Mouse (Mus musculus): ENCODE data around the gene Atp10b.

Atp10b gene

DNA sequence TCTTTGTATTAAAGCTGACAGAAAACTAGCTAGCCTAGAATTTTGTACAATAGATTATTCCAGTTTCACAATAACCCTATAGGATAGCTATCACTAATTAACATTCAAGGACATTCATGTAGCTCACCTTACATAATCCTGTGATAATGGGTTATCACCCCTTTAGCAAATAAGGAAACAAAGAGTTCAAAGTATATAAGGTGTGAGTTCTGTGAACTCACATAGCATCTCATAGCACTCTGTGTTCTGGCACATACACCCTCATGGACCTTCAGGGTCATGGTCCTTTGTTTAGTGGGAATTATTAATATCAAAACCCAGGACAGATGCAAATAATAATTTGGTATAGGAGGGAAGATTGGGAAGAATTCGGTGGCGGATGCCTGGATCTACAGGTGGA, 50.4 kb downstream of the Atp10b start:
- no peak for DNase-seq

DNA sequence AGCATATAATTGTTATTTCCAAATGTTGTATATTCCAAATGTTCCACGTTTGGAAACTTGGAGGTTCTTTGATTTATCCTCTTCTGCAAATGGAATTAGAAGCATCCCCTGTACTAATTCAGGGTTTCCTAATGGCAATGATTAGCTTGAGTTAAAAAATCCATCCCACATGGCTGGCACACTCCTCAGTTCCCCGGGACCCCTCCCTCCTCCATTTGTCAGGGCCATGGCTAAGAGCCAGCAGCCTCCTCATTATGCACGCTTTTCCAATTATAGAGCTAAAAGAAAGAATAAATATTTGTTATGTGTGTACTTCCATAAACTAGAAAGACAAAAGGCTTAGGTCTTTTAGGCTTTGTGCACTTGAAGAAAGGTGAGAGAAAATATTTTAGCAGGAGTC, 53.9 kb downstream of the Atp10b start:
- no peak for DNase-seq

DNA sequence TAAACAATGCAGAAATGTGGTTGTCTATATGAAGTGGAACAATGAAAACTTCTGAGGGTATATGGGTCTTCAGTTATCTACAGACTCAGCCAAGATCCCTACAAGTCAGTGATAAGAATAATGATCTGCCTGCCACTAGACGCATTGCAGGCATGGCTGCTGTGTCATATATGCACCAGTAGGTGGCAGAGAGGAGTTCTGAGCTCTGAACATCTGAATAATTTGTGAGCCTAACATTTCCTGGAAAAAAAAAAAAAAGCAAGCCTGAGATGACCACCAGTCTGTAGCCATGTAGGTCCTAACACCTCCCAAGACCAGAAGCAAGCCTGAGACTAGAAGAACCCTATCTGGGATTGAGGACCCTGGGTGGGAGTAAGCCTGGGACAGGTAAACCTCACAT, 63.5 kb downstream of the Atp10b start:
- DNase-seq: no peak

DNA sequence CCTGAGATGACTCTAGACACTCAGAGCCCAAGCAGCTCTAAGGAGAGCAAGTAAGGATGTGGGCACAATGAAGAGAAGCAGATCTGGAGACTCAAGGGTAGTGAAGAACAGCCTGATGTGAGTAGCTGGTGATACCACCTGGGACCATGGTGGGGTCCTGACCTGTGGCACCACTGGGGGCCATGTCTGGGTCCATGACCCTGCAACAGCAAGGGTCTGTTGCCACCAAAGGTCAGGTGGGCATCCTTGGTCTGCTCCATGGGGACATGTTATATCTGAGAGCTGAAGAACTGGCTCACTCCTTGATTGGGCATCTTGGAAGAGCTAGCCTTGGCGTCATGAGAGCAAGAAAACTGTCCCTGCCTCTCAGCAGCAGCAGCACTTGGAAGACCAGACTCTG, 64.1 kb downstream of the Atp10b start:
- no peak for DNase-seq

DNA sequence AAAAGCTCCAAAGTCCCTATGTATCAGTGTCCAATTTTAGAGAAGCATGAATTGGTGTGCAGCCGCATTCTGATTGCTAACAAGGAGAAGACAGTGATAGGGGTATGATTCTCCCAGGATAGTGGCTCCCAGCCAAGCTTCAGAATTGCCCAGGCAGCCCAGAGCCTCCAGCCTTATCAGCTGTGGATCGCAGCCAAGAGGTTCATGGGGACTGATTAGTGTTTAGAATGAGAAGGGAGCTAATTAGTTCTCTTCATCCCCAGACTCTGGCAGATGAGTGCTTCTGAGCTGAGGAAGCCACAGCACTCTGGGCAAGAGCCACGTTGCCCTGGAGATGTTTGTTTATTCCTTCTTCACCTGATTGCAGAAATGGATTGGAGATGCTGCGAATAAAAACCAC, 67.3 kb downstream of the Atp10b start:
- no peak for DNase-seq

DNA sequence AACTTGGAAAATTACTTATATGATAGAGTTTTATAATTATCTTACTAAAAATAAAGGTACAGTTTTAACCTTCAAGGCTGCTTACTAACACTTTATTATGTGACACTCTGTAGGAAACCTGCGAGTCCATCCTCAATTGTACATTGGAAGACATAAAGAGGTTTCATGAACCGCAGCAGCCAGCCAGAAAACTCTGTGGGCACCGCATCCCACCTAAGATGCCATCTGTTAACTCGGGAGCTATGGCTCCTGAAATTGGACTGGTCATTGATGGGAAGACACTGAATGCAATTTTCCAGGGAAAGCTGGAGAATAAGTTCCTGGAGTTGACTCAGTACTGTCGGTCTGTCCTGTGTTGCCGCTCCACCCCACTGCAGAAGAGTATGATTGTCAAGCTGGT, 80.6 kb downstream of the Atp10b start:
- no peak for DNase-seq

DNA sequence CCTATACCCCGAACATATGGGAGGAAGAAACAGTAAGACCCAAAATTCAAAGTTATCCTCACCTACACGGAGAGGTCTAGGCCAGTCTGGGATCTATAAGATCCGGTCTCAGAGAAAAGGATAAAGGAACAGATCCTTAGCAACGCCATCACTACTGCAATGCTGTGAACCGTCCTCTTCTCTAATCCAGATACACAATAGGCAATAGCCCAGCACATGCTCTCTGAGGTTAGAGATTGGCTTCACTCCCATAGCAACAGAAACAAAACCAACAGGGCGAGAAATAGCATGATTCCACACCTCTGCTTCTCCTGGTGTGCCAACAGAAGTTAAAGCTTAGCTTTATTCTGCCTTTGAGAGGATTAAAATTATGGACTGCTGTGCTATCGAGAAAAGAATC, 82.4 kb downstream of the Atp10b start:
- no peak for DNase-seq

DNA sequence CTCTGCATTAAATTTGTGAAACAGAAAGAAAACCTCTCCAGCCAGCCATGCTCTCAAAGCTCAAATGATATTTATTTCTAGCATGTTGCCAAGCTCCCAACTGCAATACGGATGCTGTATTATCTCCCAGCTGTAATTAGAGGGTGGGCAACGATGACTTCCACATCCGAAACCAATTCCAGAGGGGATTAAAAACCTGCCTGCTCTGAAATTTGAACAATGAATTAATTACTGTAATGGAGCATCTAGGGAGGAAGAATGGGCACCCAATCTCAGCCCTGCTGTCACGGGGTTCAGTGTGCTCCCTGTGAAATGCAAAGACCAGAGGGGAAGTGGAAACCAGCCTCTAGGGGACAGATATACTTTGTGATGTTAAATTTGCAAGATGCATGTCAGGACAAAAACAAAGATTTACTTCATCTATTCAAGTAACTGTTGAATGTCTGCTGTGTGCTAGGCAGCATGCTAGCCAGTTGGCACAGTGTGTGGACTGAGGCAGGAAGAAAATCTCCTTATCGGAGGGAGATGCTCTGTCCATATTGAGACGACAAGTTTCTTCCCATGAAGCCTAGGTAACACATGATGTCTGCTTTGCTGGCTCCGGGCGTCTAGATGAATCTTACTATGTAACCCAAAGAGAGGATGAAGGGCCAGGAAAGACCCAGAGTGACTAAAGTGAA, 86.8 kb downstream of the Atp10b start:
- DNase-seq: no peak

DNA sequence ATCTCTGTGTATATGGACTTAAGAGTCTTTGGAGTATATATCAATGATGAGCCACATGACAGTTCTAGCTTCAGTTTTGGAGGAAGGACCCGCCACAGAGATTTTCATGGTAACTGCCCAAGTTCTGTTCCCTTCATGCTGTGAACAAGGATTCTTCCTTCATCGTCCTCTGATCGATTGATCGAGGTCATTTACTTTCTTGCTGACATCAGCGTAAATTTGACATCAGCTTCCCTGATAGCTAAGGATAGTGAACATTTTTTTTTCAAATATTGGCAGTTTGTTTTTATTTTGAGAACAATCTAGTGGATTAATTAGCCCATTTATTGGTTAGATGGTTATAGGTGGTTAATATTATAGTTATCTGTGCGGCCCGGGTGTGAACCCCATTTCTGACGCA, 90.1 kb downstream of the Atp10b start:
- no peak for DNase-seq

DNA sequence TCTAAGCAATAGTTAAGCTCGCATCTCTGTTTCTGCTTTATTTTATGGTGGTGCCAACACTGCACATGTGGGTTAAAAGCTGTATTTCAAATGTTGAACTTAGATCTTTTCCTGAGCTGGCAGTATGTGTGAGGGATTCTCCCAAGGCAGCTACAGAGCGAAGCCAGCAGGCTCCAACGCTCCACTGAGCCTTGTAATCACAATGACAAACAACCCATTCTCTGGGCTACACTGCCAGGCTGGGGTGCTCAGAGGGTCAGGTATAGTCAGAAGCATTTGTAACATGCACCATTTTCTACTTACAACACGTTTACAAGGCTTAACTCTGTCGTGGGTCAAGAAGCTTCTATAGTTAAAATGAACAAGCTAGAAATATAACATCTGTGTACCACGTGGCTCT, 103.4 kb downstream of the Atp10b start:
- DNase-seq: no peak

DNA sequence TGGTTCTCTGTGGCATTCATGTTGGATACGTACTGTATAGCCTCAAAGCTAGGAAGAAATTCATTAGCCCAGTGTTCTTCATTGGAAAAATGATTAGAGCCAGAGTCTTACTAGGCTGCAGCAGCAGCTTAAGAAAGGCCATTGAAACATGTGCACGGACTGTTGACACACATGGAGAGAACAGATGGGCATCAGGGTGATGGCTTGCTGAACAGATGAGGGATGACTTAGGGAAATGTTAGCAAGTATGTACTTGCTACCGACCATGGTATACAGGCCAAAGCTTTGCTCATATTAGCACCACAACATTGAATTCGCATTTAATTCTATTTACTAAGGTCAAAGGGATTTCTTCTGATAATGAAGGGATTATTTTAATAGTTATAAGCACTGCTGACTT, 105.6 kb downstream of the Atp10b start:
- DNase-seq: no peak

DNA sequence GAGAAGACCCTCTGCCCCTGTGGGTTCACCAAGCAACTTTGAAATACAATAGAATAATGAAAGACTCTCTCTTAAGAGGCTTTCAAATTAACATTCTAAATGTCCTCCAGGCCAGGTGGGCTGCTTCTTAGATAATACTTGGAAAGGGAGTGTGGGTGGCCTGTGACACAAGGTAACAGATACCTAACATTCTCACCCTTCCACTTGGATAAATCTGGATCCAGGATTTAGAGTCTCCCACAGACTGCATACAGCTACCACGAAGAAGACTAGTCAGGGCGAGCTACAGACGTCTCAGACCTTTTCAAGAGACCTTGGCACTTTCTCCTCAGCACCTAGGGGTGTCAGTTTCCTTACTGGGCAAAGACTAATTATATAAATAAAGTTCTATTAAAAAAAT, 107.6 kb downstream of the Atp10b start:
- DNase-seq: no peak

DNA sequence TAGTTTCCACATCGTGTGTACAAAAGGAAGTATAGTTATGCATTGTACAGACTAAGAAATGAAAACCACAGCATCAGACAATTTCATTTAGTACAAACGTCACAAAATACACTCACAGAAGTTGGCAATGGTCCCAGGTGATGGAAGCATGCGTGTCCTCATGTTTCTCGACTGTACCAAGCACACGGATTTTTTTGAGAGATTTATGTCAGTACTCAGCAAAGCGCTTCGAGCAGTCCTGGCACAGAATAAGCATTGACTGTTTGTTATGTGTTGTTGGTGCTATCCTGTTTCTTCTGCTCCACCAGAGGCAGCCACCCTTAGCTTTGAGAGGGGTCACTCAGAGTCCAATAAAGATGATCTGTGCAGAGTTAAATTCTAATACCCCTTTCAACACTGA, 108.1 kb downstream of the Atp10b start:
- no peak for DNase-seq

DNA sequence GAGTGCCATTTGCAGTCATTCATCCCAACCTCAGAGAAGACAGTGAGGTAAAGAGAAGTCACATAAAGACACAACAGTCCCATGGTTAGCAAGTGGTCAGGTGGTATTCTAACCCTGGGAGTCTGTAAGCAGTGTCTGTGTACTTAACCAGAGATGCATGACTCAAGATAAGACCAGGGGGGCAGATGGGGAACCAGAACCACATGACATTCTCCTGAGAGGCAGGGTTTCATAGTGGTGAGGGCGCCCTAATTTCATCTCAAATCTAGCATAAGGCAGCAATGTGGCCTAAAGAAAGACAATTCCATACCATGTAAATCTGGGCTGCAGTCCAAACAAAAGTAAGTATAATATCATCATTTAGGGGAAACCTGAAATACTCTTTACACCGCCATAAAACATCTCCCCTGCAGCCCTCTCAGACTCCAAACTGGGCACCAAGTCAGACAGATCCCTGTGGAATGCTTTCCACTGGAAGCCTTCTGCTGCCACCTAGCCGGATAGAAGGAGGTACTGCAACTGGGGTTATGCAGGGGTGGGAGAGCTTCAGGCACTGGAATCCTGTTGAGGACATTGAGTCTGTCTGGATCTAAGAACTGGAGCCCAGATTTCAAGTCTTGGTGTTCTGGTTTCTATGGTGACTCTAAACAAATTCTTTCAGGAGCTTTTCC, 114.0 kb downstream of the Atp10b start:
- DNase-seq: peak; percentile 24 to 48

DNA sequence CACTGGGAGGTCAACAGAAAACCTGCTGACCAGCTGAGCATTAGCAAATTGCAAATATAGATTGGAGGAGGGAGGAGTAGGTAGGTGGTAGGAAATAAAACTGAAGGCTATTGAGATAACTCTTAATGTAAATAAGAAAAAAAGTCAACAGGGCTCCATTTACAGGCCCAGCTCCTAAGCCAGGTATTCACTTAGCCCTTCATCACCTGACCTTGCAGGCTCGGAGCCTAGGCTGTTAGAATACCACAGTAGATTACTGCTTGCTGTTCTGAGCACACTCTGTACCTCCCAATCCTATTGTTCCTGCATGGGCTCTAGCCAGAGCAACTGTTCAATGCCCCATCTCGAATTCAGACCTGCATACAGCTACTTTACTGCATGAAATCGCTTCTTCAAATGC, 117.8 kb downstream of the Atp10b start:
- DNase-seq: no peak

DNA sequence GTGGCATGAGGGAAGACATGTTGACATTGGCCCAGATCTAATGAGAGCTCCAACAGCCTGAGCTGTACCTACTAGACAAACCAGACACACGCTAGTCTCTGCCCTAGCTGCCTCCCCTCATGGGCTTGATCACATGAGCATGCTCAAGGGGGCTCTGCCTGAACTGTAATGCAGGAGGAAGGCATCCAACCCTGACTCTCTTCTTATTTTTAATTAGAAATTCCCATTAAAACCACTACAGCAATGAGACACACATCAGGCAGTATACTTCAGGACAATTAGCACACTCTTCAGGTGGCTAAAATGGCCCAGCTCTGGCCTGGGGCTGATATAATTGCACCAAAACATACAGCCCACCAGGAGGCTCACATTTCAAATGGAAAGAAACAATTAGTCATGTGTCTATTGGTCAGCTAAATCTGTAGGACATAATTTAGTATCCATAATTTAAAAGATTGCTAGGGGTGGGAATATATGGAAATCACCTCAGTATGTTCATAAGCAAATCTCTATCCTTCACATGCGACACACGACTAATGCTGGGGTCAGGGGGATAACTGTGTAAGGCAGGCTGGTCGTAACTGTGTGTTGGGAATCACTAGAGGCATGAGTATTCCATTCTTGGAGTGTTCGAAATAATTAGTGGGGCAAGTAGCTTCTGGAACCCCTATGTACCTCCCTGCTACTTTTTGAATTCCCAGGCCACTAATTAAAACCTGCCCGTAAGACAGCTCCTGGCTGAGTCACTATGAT, 120.0 kb downstream of the Atp10b start:
- DNase-seq: no peak

DNA sequence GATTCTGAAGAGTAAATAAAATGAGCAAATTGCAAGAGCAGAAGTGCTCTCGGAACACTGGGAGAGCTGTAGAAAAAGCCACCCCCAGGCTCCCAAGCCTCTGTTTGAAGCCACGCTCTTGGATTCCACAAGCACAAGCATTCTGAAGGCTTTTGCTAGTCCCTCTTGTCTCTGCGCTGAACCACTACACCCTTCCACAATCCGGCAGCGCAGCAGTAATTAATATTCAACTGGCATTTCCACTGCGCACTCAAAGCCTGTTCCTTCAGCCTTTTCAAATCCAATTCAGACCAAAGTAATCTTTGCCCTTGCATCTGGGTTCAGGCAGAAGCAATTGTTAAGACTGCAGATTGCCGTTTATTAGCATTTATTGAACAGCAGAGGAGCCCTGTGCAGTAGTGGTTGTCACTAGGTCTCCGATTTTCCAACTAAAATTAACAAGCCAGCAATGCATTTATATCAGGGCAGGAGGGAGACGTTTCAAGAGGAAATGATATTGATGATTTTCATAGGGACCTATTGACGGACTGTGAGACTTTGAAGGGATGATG, 120.7 kb downstream of the Atp10b start:
- DNase-seq: no peak

DNA sequence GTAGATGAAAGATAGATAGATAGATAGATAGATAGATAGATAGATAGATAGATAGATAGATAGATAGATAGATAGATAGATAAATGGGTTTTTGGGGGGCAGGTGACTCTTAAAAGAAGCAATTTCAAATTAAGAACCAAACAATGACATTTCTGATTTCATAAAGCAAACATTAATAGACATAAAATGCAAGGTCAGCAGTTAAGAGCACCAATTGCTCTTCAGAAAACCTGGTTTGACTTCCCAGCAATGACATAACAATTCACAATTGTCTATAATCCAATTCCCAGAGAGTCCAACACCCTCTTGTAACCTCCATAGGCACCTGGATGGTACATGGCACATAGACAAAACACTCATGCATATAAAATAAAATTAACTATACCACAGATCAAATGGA, 124.2 kb downstream of the Atp10b start:
- DNase-seq: no peak

DNA sequence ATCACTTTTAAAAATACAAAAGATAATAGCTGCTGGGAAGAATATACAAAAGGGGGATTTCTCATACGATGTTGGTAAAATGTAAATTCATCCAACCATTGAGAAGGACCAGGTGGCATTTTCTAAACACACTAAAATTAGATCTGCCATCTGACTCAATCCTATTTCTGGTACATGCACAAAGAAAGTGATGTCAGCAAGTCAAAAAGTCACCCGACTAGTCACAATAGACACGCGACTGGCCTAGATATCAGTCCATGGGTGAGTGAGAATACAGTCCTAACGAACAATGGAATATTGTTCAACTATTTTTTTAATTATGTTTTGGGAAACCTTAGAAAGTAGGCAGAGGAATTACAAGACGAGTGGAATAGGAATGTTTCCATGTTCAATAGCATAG, 147.9 kb downstream of the Atp10b start:
- DNase-seq: no peak

DNA sequence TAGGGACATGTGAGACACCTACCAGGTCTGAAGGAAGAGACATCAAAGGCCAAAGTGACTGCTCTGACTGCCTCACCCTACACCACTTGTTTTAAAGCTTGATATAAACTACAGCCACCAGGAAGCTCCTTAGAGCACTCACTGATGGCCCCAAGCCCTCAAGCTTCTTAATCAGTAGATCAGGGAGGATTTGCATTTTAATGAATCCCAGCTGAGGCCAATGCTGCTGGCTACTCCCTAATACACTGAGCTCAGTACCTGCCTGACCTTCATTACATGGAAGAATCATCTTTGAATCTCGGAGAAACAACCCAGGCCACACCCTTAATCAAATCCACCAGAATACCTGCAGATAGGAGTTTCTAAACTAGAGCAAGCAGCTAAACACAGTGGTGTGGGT, 161.3 kb downstream of the Atp10b start:
- no peak for DNase-seq
